Mouse (Mus musculus): ENCODE results near the gene C2cd4c. TPM values are rescaled to one million over a fixed set of nuclear protein-coding genes. Genes with fewer than 3 reads are reported as not detected.

The C2cd4c gene
- polyA plus RNA-seq, 1 experiment from 2014 or later = 0.54 TPM

- Histone ChIP-seq H3K9ac (no peak overlapping the region), H3K36me3 (no peaks in the 10 kb centered on the region), H3K4me2 (no peak overlapping the region), H3K9me3 (no peaks in the 10 kb centered on the region), H3K27ac (replicated peaks) (no peak overlapping the region), H3K4me1 (replicated peaks) (no peaks in the 10 kb centered on the region), H3K27me3 (no peaks in the 10 kb centered on the region), H3K4me3 (no peak overlapping the region)
- 87% methylated on average over 8 of the region's 8 CpGs for WGBS
- ATAC-seq (ENCODE audit: low FRiP score, low read depth) = no peak
Measured at GRCm38 (mm10) chr10:79574350-79574749, 39.5 kb downstream of the C2cd4c start.

GRCm38 (mm10) chr10:79573611-79574010 is 40.2 kb downstream of the C2cd4c start:
- Histone ChIP-seq H3K36me3 (no peaks in the 10 kb centered on the region), H3K9me3 (no peaks in the 10 kb centered on the region), H3K27me3 (no peaks in the 10 kb centered on the region), H3K27ac (replicated peaks) (no peak overlapping the region), H3K4me3 (no peak overlapping the region), H3K9ac (no peak overlapping the region), H3K4me1 (replicated peaks) (no peaks in the 10 kb centered on the region), H3K4me2 (no peak overlapping the region)
- WGBS = 88% methylated on average over 6 of the region's 6 CpGs
- no peak for ATAC-seq (ENCODE audit: low FRiP score, low read depth)

GRCm38 (mm10) chr10:79571314-79571713 is 42.5 kb downstream of the C2cd4c start:
- WGBS = 93% methylated on average over 2 of the region's 2 CpGs
- H3K9me3 ChIP-seq = no peaks in the 10 kb centered on the region
- no peak overlapping the region for H3K27ac ChIP-seq (replicated peaks)
- ATAC-seq (ENCODE audit: low FRiP score, low read depth) = no peak
- no peaks in the 10 kb centered on the region for H3K4me1 ChIP-seq (replicated peaks)
- H3K4me3 ChIP-seq = no peak overlapping the region
- H3K27me3 ChIP-seq = no peaks in the 10 kb centered on the region
- no peak overlapping the region for H3K9ac ChIP-seq
- H3K4me2 ChIP-seq = no peak overlapping the region
- H3K36me3 ChIP-seq = no peaks in the 10 kb centered on the region

GRCm38 (mm10) chr10:79569921-79570320 is 43.9 kb downstream of the C2cd4c start:
- no peak overlapping the region for H3K9ac ChIP-seq
- no peak overlapping the region for H3K4me3 ChIP-seq
- ATAC-seq (ENCODE audit: low FRiP score, low read depth) = no peak
- WGBS = 91% methylated on average over 5 of the region's 5 CpGs
- 0 out of 2 replicates have a peak, but pooled peaks cover under 1% of the 10 kb centered on the region for H3K9me3 ChIP-seq
- H3K4me2 ChIP-seq = no peak overlapping the region
- H3K27me3 ChIP-seq = no peaks in the 10 kb centered on the region
- H3K36me3 ChIP-seq = no peaks in the 10 kb centered on the region
- no peaks in the 10 kb centered on the region for H3K4me1 ChIP-seq (replicated peaks)
- no peak overlapping the region for H3K27ac ChIP-seq (replicated peaks)

- Histone ChIP-seq H3K4me1 (replicated peaks) (peaks cover 5% of the 10 kb centered on the region; the same call in 1 of the 2 replicates), H3K36me3 (no peaks in the 10 kb centered on the region), H3K27me3 (no peaks in the 10 kb centered on the region), H3K4me2 (no peak overlapping the region), H3K27ac (replicated peaks) (no peak overlapping the region), H3K9me3 (0 out of 2 replicates have a peak, but pooled peaks cover under 1% of the 10 kb centered on the region), H3K4me3 (no peak overlapping the region), H3K9ac (no peak overlapping the region)
- no peak for ATAC-seq (ENCODE audit: low FRiP score, low read depth)
- 91% methylated on average over 2 of the region's 2 CpGs for WGBS
Measured at GRCm38 (mm10) chr10:79559716-79560115, 54.1 kb downstream of the C2cd4c start.

- no peak overlapping the region for H3K27ac ChIP-seq (replicated peaks)
- H3K4me3 ChIP-seq = no peak overlapping the region
- H3K4me2 ChIP-seq = no peak overlapping the region
- H3K27me3 ChIP-seq = no peaks in the 10 kb centered on the region
- WGBS = 96% methylated on average over 5 of the region's 5 CpGs
- no peaks in the 10 kb centered on the region for H3K36me3 ChIP-seq
- H3K4me1 ChIP-seq (replicated peaks) = peaks cover 23% of the 10 kb centered on the region
- no peak for ATAC-seq (ENCODE audit: low FRiP score, low read depth)
- H3K9ac ChIP-seq = no peak overlapping the region
- no peaks in the 10 kb centered on the region for H3K9me3 ChIP-seq
Measured at GRCm38 (mm10) chr10:79557496-79557895, 56.3 kb downstream of the C2cd4c start.

- ATAC-seq (ENCODE audit: low FRiP score, low read depth) = no peak
- no peaks in the 10 kb centered on the region for H3K27me3 ChIP-seq
- 98% methylated on average over 5 of the region's 5 CpGs for WGBS
- no peak overlapping the region for H3K4me2 ChIP-seq
- H3K4me1 ChIP-seq (replicated peaks) = peaks cover 24% of the 10 kb centered on the region
- H3K4me3 ChIP-seq = no peak overlapping the region
- no peaks in the 10 kb centered on the region for H3K9me3 ChIP-seq
- no peak overlapping the region for H3K9ac ChIP-seq
- H3K36me3 ChIP-seq = no peaks in the 10 kb centered on the region
- no peak overlapping the region for H3K27ac ChIP-seq (replicated peaks)
Measured at GRCm38 (mm10) chr10:79556951-79557350, 56.9 kb downstream of the C2cd4c start.

Other genes starting within 250 kb of the C2cd4c start
- not detected in 2 replicates for gene Vmn2r83, start 145.3 kb downstream of the C2cd4c start, polyA plus RNA-seq (2015; fragmentation: Nextera tagmentation; extraction: Ambion mirVana)
- 17.7 and 21.9 TPM in 2 replicates for gene Plpp2, start 80.2 kb downstream of the C2cd4c start, polyA plus RNA-seq (2015; fragmentation: Nextera tagmentation; extraction: Ambion mirVana)
- gene Mier2, start 58.8 kb downstream of the C2cd4c start, polyA plus RNA-seq (2015; fragmentation: Nextera tagmentation; extraction: Ambion mirVana) = 64.8 and 75.6 TPM in 2 replicates
- not detected in 2 replicates for gene Theg, start 26.7 kb downstream of the C2cd4c start, polyA plus RNA-seq (2015; fragmentation: Nextera tagmentation; extraction: Ambion mirVana)
- 28.1 and 28.5 TPM in 2 replicates for gene Shc2, start 23.9 kb upstream of the C2cd4c start, polyA plus RNA-seq (2015; fragmentation: Nextera tagmentation; extraction: Ambion mirVana)
- gene Odf3l2, start 31.7 kb upstream of the C2cd4c start, polyA plus RNA-seq (2015; fragmentation: Nextera tagmentation; extraction: Ambion mirVana) = 0.13 and 0.43 TPM in 2 replicates
- gene Madcam1, start 50.5 kb upstream of the C2cd4c start, polyA plus RNA-seq (2015; fragmentation: Nextera tagmentation; extraction: Ambion mirVana) = 0.87 and 1.2 TPM in 2 replicates
- 102 and 107 TPM in 2 replicates for gene Tpgs1, start 55.3 kb upstream of the C2cd4c start, polyA plus RNA-seq (2015; fragmentation: Nextera tagmentation; extraction: Ambion mirVana)
- 82.4 and 91.7 TPM in 2 replicates for gene Cdc34, start 68.2 kb upstream of the C2cd4c start, polyA plus RNA-seq (2015; fragmentation: Nextera tagmentation; extraction: Ambion mirVana)
- 1.3 and 1.4 TPM in 2 replicates for gene Gzmm, start 75.0 kb upstream of the C2cd4c start, polyA plus RNA-seq (2015; fragmentation: Nextera tagmentation; extraction: Ambion mirVana)
- 985 and 993 TPM in 2 replicates for gene Bsg, start 90.5 kb upstream of the C2cd4c start, polyA plus RNA-seq (2015; fragmentation: Nextera tagmentation; extraction: Ambion mirVana)
- 2.6 and 2.8 TPM in 2 replicates for gene Hcn2, start 102.6 kb upstream of the C2cd4c start, polyA plus RNA-seq (2015; fragmentation: Nextera tagmentation; extraction: Ambion mirVana)
- 37.0 and 43.0 TPM in 2 replicates for gene Polrmt, start 132.6 kb upstream of the C2cd4c start, polyA plus RNA-seq (2015; fragmentation: Nextera tagmentation; extraction: Ambion mirVana)
- 2.2 and 2.4 TPM in 2 replicates for gene Fgf22, start 141.1 kb upstream of the C2cd4c start, polyA plus RNA-seq (2015; fragmentation: Nextera tagmentation; extraction: Ambion mirVana)
- gene Rnf126, start 152.9 kb upstream of the C2cd4c start, polyA plus RNA-seq (2015; fragmentation: Nextera tagmentation; extraction: Ambion mirVana) = 103 and 125 TPM in 2 replicates
- gene Fstl3, start 163.2 kb upstream of the C2cd4c start, polyA plus RNA-seq (2015; fragmentation: Nextera tagmentation; extraction: Ambion mirVana) = 2.3 and 2.5 TPM in 2 replicates
- gene Prss57, start 176.9 kb upstream of the C2cd4c start, polyA plus RNA-seq (2015; fragmentation: Nextera tagmentation; extraction: Ambion mirVana) = 0.27 and 0.28 TPM in 2 replicates
- 277 and 303 TPM in 2 replicates for gene Palm, start 179.5 kb upstream of the C2cd4c start, polyA plus RNA-seq (2015; fragmentation: Nextera tagmentation; extraction: Ambion mirVana)
- 0.49 and 0.92 TPM in 2 replicates for gene Misp, start 207.0 kb upstream of the C2cd4c start, polyA plus RNA-seq (2015; fragmentation: Nextera tagmentation; extraction: Ambion mirVana)
- gene Ptbp1, start 240.4 kb upstream of the C2cd4c start, polyA plus RNA-seq (2015; fragmentation: Nextera tagmentation; extraction: Ambion mirVana) = 74.8 and 77.1 TPM in 2 replicates